Mouse (Mus musculus): Measurements from ENCODE around the gene Fam173b.

GRCm38 (mm10) chr15:31649691-31650090, 48.0 kb downstream of the Fam173b start:
- no peak for TF ChIP-seq CTCF (IDR thresholded peaks at IDR 0.05; ENCODE audit: borderline replicate concordance, control insufficient read depth, extremely low read depth, insufficient read depth, low read length, poor library complexity)
- TF ChIP-seq POLR2A (IDR thresholded peaks at IDR 0.05; ENCODE audit: control insufficient read depth, extremely low read depth, insufficient read depth, low read length, poor library complexity), result no peak

Data from thymus, adult 2 months (tissue).